Mouse (Mus musculus) R1 (cell line): ENCODE results near the gene Casz1.

Source experiments
- DNase-seq: peaks from one replicate; pipeline ENCODE4 v3.0.0-alpha.2; 2018; ENCODE audit warnings: low read depth, low spot score

The Casz1 gene

GRCm38 (mm10) chr4:148935211-148935610 lies 131.0 kb downstream of the Casz1 start:
- no peak for DNase-seq

GRCm38 (mm10) chr4:148936111-148936510 lies 131.9 kb downstream of the Casz1 start:
- DNase-seq, result no peak

- no peak for DNase-seq
Observed at GRCm38 (mm10) chr4:148936727-148937126, 132.5 kb downstream of the Casz1 start.

- no peak for DNase-seq
Observed at GRCm38 (mm10) chr4:148938546-148938945, 134.3 kb downstream of the Casz1 start.

- peak; percentile 67 for DNase-seq
Observed at GRCm38 (mm10) chr4:148940674-148941211, 136.5 kb downstream of the Casz1 start.

GRCm38 (mm10) chr4:148941321-148941720 lies 137.1 kb downstream of the Casz1 start:
- DNase-seq, result no peak

GRCm38 (mm10) chr4:148943099-148943498 lies 138.9 kb downstream of the Casz1 start:
- DNase-seq, result peak; percentile 38

- peak; percentile 88 for DNase-seq
Observed at GRCm38 (mm10) chr4:148945476-148945881, 141.2 kb downstream of the Casz1 start.

GRCm38 (mm10) chr4:148946071-148946470 lies 141.8 kb downstream of the Casz1 start:
- DNase-seq, result no peak

- DNase-seq, result no peak
Observed at GRCm38 (mm10) chr4:148947833-148948388, 143.7 kb downstream of the Casz1 start.

- no peak for DNase-seq
Observed at GRCm38 (mm10) chr4:148950487-148950886, 146.3 kb downstream of the Casz1 start.

GRCm38 (mm10) chr4:148950932-148951650 lies 146.9 kb downstream of the Casz1 start:
- no peak for DNase-seq

- DNase-seq, result peak; percentile 62
Observed at GRCm38 (mm10) chr4:148951821-148952291, 147.6 kb downstream of the Casz1 start.

GRCm38 (mm10) chr4:148952328-148953222 lies 148.3 kb downstream of the Casz1 start:
- no peak for DNase-seq

- no peak for DNase-seq
Observed at GRCm38 (mm10) chr4:148955131-148955813, 151.0 kb downstream of the Casz1 start.

GRCm38 (mm10) chr4:148960011-148960410 lies 155.8 kb downstream of the Casz1 start:
- no peak for DNase-seq

GRCm38 (mm10) chr4:148961081-148961480 lies 156.9 kb downstream of the Casz1 start:
- no peak for DNase-seq

GRCm38 (mm10) chr4:148962096-148962495 lies 157.9 kb downstream of the Casz1 start:
- no peak for DNase-seq

GRCm38 (mm10) chr4:148964541-148965310 lies 160.5 kb downstream of the Casz1 start:
- DNase-seq, result no peak

GRCm38 (mm10) chr4:148966132-148966531 lies 161.9 kb downstream of the Casz1 start:
- DNase-seq, result no peak

- DNase-seq, result no peak
Observed at GRCm38 (mm10) chr4:148968859-148969258, 164.6 kb downstream of the Casz1 start.
